Mouse (Mus musculus): Measurements from ENCODE around the gene Slc47a1. TPM values are rescaled to one million over a fixed set of nuclear protein-coding genes. Genes with fewer than 3 reads are reported as not detected.
A peak's percentile ranks its signal among the peaks of the same experiment; 100 is the strongest.

Slc47a1 gene
- polyA plus RNA-seq, 1 experiment = not detected

DNA sequence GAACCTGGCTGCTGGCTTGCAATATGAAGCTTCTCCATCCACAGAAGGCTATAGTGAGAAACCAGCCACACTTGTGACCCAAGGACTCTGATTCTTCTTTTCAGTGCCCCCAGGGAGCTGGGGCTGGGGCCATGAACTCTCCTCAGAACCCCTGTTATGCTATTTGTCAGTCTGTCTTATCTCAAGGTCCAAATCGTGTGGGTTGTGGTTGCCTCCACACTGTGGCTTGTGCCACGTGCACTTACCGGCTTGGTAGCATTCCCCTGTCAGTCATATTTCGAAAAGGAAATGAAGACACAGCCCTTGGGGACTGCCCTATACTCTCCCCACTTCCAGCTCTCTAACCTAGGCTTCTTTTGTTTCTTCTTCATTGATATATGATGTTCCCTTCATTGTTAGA, 7.6 kb upstream of the Slc47a1 start:
- Histone ChIP-seq H3K27me3 (replicated peaks) (peaks cover 69% of the 10 kb centered on the region), H3K4me3 (replicated peaks) (no peak overlapping the region), H3K4me1 (peaks cover 26% of the 10 kb centered on the region), H3K9me3 (peaks cover 33% of the 10 kb centered on the region), H3K36me3 (replicated peaks; ENCODE audit: low read length) (no peaks in the 10 kb centered on the region)
- TF ChIP-seq FLI1 (IDR thresholded peaks at IDR 0.05; ENCODE audit: low read length) = no peak
- no peak for TF ChIP-seq GATA1 (IDR thresholded peaks at IDR 0.05; ENCODE audit: borderline replicate concordance, low read length)

DNA sequence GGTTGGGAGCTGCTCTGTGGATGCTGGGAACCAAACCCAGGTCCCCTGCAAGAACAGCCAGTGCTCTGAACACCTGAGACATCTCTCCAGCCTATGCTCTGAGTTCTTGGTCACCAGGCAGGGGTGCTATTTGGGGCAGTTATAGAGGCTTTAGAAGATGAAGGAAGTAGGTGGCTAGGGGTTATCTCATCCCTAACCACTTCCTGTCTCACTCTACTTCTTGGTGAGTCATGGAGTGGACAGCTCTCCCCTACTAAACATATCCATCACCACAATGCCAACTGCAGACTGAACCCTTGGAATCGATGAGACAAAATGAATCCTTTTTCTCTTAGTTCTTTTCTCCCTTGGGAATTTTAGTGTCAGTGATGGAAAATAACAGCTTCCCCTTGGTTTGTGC, 3.1 kb upstream of the Slc47a1 start:
- Histone ChIP-seq H3K4me1 (peaks cover 28% of the 10 kb centered on the region), H3K9me3 (peaks cover 33% of the 10 kb centered on the region), H3K4me3 (replicated peaks) (peak overlapping the region; percentile 33), H3K36me3 (replicated peaks; ENCODE audit: low read length) (no peaks in the 10 kb centered on the region), H3K27me3 (replicated peaks) (peaks cover 89% of the 10 kb centered on the region)
- TF ChIP-seq GATA1 (IDR thresholded peaks at IDR 0.05; ENCODE audit: borderline replicate concordance, low read length) = no peak
- no peak for TF ChIP-seq FLI1 (IDR thresholded peaks at IDR 0.05; ENCODE audit: low read length)

- TF ChIP-seq GATA1 (IDR thresholded peaks at IDR 0.05; ENCODE audit: borderline replicate concordance, low read length) (no peak), FLI1 (IDR thresholded peaks at IDR 0.05; ENCODE audit: low read length) (no peak)
- peaks cover 89% of the 10 kb centered on the region for H3K27me3 ChIP-seq (replicated peaks)
- no peak overlapping the region for H3K4me3 ChIP-seq (replicated peaks)
- H3K36me3 ChIP-seq (replicated peaks; ENCODE audit: low read length) = no peaks in the 10 kb centered on the region
- peaks cover 29% of the 10 kb centered on the region for H3K9me3 ChIP-seq
- peaks cover 20% of the 10 kb centered on the region for H3K4me1 ChIP-seq
Measured at GRCm38 (mm10) chr11:61378651-61379050, 506 bp upstream of the Slc47a1 start.

GRCm38 (mm10) chr11:61368668-61369067, 9.5 kb downstream of the Slc47a1 start:
- H3K27me3 ChIP-seq (replicated peaks) = peaks cover 87% of the 10 kb centered on the region
- no peak overlapping the region for H3K4me3 ChIP-seq (replicated peaks)
- no peaks in the 10 kb centered on the region for H3K9me3 ChIP-seq
- TF ChIP-seq FLI1 (IDR thresholded peaks at IDR 0.05; ENCODE audit: low read length) (no peak), GATA1 (IDR thresholded peaks at IDR 0.05; ENCODE audit: borderline replicate concordance, low read length) (no peak)
- H3K4me1 ChIP-seq = peaks cover 12% of the 10 kb centered on the region
- no peaks in the 10 kb centered on the region for H3K36me3 ChIP-seq (replicated peaks; ENCODE audit: low read length)

DNA sequence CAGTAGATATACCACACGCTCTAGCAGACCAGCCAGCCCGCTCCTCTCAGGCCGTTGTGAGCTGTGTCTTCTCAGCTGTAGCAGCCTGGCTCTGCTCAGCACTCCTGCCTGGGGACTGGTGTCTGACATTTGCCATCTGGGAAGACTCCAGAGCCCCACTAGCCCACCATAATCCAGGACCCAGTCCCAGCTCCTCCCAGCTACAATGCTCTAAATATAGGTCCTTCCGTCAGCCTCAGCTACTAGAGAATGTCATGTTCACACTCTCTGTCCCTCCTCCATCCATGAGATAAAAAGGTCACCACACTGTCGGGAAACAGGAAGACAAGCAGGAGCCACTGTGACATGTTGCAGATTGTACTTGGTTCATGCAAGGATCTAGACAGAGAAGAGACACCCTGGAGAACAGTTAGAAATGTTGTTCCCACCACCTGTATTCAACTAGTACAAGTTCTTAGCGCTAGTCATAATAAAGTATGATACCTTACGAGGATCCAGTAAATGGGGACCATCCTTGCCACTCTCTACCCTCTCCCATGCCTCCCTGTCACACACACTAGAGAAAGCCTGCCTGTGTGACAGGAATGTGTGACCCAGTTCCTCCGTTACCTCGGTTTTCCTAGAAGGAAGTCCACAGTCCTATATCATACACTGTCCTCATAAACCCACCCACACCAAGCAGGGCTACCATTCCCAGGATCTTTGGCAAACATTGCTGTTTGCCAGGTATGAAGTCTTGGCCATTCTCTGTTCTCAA, 11.4 kb downstream of the Slc47a1 start:
- Histone ChIP-seq H3K4me1 (peaks cover 12% of the 10 kb centered on the region), H3K9me3 (no peaks in the 10 kb centered on the region), H3K4me3 (replicated peaks) (peak overlapping the region; percentile 69), H3K27me3 (replicated peaks) (peaks cover 81% of the 10 kb centered on the region), H3K36me3 (replicated peaks; ENCODE audit: low read length) (no peaks in the 10 kb centered on the region)
- no peak for TF ChIP-seq GATA1 (IDR thresholded peaks at IDR 0.05; ENCODE audit: borderline replicate concordance, low read length)
- no peak for TF ChIP-seq FLI1 (IDR thresholded peaks at IDR 0.05; ENCODE audit: low read length)

- Histone ChIP-seq H3K4me3 (replicated peaks) (no peak overlapping the region), H3K36me3 (replicated peaks; ENCODE audit: low read length) (no peaks in the 10 kb centered on the region), H3K27me3 (replicated peaks) (peaks cover 79% of the 10 kb centered on the region), H3K4me1 (peaks cover 12% of the 10 kb centered on the region), H3K9me3 (no peaks in the 10 kb centered on the region)
- TF ChIP-seq GATA1 (IDR thresholded peaks at IDR 0.05; ENCODE audit: borderline replicate concordance, low read length) (no peak), FLI1 (IDR thresholded peaks at IDR 0.05; ENCODE audit: low read length) (no peak)
Measured at GRCm38 (mm10) chr11:61365938-61366337, 12.2 kb downstream of the Slc47a1 start.

GRCm38 (mm10) chr11:61364096-61364495, 14.0 kb downstream of the Slc47a1 start:
- H3K36me3 ChIP-seq (replicated peaks; ENCODE audit: low read length) = no peaks in the 10 kb centered on the region
- H3K9me3 ChIP-seq = no peaks in the 10 kb centered on the region
- H3K4me1 ChIP-seq = peaks cover 12% of the 10 kb centered on the region
- H3K4me3 ChIP-seq (replicated peaks) = no peak overlapping the region
- TF ChIP-seq FLI1 (IDR thresholded peaks at IDR 0.05; ENCODE audit: low read length) (no peak), GATA1 (IDR thresholded peaks at IDR 0.05; ENCODE audit: borderline replicate concordance, low read length) (no peak)
- H3K27me3 ChIP-seq (replicated peaks) = peaks cover 74% of the 10 kb centered on the region

- Histone ChIP-seq H3K9me3 (no peaks in the 10 kb centered on the region), H3K4me1 (peaks cover 9% of the 10 kb centered on the region), H3K4me3 (replicated peaks) (no peak overlapping the region), H3K36me3 (replicated peaks; ENCODE audit: low read length) (no peaks in the 10 kb centered on the region), H3K27me3 (replicated peaks) (peaks cover 70% of the 10 kb centered on the region)
- TF ChIP-seq GATA1 (IDR thresholded peaks at IDR 0.05; ENCODE audit: borderline replicate concordance, low read length) (no peak), FLI1 (IDR thresholded peaks at IDR 0.05; ENCODE audit: low read length) (no peak)
Measured at GRCm38 (mm10) chr11:61361515-61362190, 16.5 kb downstream of the Slc47a1 start.

GRCm38 (mm10) chr11:61356600-61356999, 21.5 kb downstream of the Slc47a1 start:
- Histone ChIP-seq H3K9me3 (no peaks in the 10 kb centered on the region), H3K4me1 (peaks cover 6% of the 10 kb centered on the region; the same call in 1 of the 2 replicates), H3K36me3 (replicated peaks; ENCODE audit: low read length) (no peaks in the 10 kb centered on the region), H3K4me3 (replicated peaks) (no peak overlapping the region), H3K27me3 (replicated peaks) (peaks cover 72% of the 10 kb centered on the region)
- no peak for TF ChIP-seq GATA1 (IDR thresholded peaks at IDR 0.05; ENCODE audit: borderline replicate concordance, low read length)
- TF ChIP-seq FLI1 (IDR thresholded peaks at IDR 0.05; ENCODE audit: low read length) = no peak

GRCm38 (mm10) chr11:61356111-61356510, 22.0 kb downstream of the Slc47a1 start:
- peaks cover 70% of the 10 kb centered on the region for H3K27me3 ChIP-seq (replicated peaks)
- H3K4me3 ChIP-seq (replicated peaks) = no peak overlapping the region
- H3K36me3 ChIP-seq (replicated peaks; ENCODE audit: low read length) = no peaks in the 10 kb centered on the region
- H3K9me3 ChIP-seq = no peaks in the 10 kb centered on the region
- peaks cover 6% of the 10 kb centered on the region; the same call in 1 of the 2 replicates for H3K4me1 ChIP-seq
- TF ChIP-seq GATA1 (IDR thresholded peaks at IDR 0.05; ENCODE audit: borderline replicate concordance, low read length) (no peak), FLI1 (IDR thresholded peaks at IDR 0.05; ENCODE audit: low read length) (no peak)
